Mouse (Mus musculus) adrenal gland, postnatal 36 days (tissue): ENCODE data around the gene Rbl2. TPM values are rescaled to one million over a fixed set of nuclear protein-coding genes. Genes with fewer than 3 reads are reported as not detected.

Experiments used
- DNase-seq, 2 experiments: peaks; one replicate each; pipeline ENCODE4 v3.0.0; 2021; ENCODE audit warnings: mixed read lengths in 1 of 2
- long read RNA-seq, 2 experiments: library from polyadenylated mRNA; stranded (forward); transcript quantifications; one replicate each; pipeline ENCODE4 v2.0.0; 2021; ENCODE audit warnings: borderline sequencing depth in 2 of 2
- total RNA-seq, 2 experiments: library from RNA; stranded (reverse); gene quantifications; 2 replicates each; pipeline ENCODE4 v1.2.3; 2021

The Rbl2 gene
- 10 to 100 TPM; 35.1 to 50.1 TPM for total RNA-seq
- long read RNA-seq, experiment 1, full-length matches to known transcripts = 3 of 12 reads
- long read RNA-seq, experiment 1, partial matches to known transcripts = 7 of 12 reads
- long read RNA-seq, experiment 1, other reads (novel, unspliced or antisense) = 2 of 12 reads
- long read RNA-seq, experiment 2, full-length matches to known transcripts = 3 of 5 reads
- long read RNA-seq, experiment 2, partial matches to known transcripts = 0 of 5 reads
- long read RNA-seq, experiment 2, other reads (novel, unspliced or antisense) = 2 of 5 reads

GRCm38 (mm10) chr8:91069834-91070233 lies at the start of gene Rbl2:
Gene Rbl2, plus strand, starts transcription at chr8:91070057.
- peak; percentile 95 to 97 for DNase-seq

- no peak for DNase-seq
Observed at GRCm38 (mm10) chr8:91034417-91034816, 35.4 kb upstream of the Rbl2 start.

GRCm38 (mm10) chr8:91036905-91037304 lies 33.0 kb upstream of the Rbl2 start:
- DNase-seq = no peak

- no peak for DNase-seq
Observed at GRCm38 (mm10) chr8:91038637-91039036, 31.2 kb upstream of the Rbl2 start.

GRCm38 (mm10) chr8:91046370-91046769 lies 23.5 kb upstream of the Rbl2 start:
- no peak for DNase-seq

GRCm38 (mm10) chr8:91051037-91051436 lies 18.8 kb upstream of the Rbl2 start:
- peak; percentile 77 to 86 for DNase-seq

GRCm38 (mm10) chr8:91054418-91054817 lies 15.4 kb upstream of the Rbl2 start:
- no peak for DNase-seq

- DNase-seq = no peak
Observed at GRCm38 (mm10) chr8:91056848-91057247, 13.0 kb upstream of the Rbl2 start.

GRCm38 (mm10) chr8:91059086-91059578 lies 10.7 kb upstream of the Rbl2 start:
- peak; percentile 17 to 32 for DNase-seq

GRCm38 (mm10) chr8:91059884-91060510 lies 9.9 kb upstream of the Rbl2 start:
- DNase-seq = no peak

GRCm38 (mm10) chr8:91060555-91061471 lies 9.0 kb upstream of the Rbl2 start:
- no peak for DNase-seq

GRCm38 (mm10) chr8:91065179-91065578 lies 4.7 kb upstream of the Rbl2 start:
- no peak for DNase-seq

- DNase-seq = peak; percentile 21 to 55
Observed at GRCm38 (mm10) chr8:91069407-91069806, 450 bp upstream of the Rbl2 start.

- peak; percentile 84 to 85 for DNase-seq
Observed at GRCm38 (mm10) chr8:91070275-91070859, 510 bp downstream of the Rbl2 start.

GRCm38 (mm10) chr8:91077077-91077867 lies 7.4 kb downstream of the Rbl2 start:
- DNase-seq = no peak

GRCm38 (mm10) chr8:91079678-91080077 lies 9.8 kb downstream of the Rbl2 start:
- no peak for DNase-seq

GRCm38 (mm10) chr8:91081911-91082310 lies 12.1 kb downstream of the Rbl2 start:
- no peak for DNase-seq

GRCm38 (mm10) chr8:91082428-91082827 lies 12.6 kb downstream of the Rbl2 start:
- DNase-seq = no peak

- no peak for DNase-seq
Observed at GRCm38 (mm10) chr8:91088452-91088851, 18.6 kb downstream of the Rbl2 start.

- no peak for DNase-seq
Observed at GRCm38 (mm10) chr8:91089601-91090000, 19.7 kb downstream of the Rbl2 start.

GRCm38 (mm10) chr8:91094135-91094534 lies 24.3 kb downstream of the Rbl2 start:
- no peak for DNase-seq
